Mouse (Mus musculus) brain, embryonic 14.5 days (tissue): Measurements from ENCODE around the gene Rtraf. TPM values are rescaled to one million over a fixed set of nuclear protein-coding genes. Genes with fewer than 3 reads are reported as not detected.
A peak's percentile ranks its signal among the peaks of the same experiment; 100 is the strongest.

ENCODE experiments used
- DNase-seq: peaks from one replicate; pipeline ENCODE4 v3.0.0-alpha.2; 2011; ENCODE audit warnings: low read depth
- CTCF ChIP-seq: fragments of 200-500 bp; IDR thresholded peaks from 2 replicates; pipeline ENCODE4 v1.5.1; 2012; ENCODE audit warnings: inconsistent platforms, mild to moderate bottlenecking, moderate library complexity, borderline replicate concordance; ENCODE audit not compliant: insufficient read depth, insufficient read length; ENCODE audit errors: extremely low read depth
- POLR2A ChIP-seq: fragments of 200-500 bp; IDR thresholded peaks from 2 replicates; pipeline ENCODE4 v1.6.1; 2012; ENCODE audit warnings: mild to moderate bottlenecking, inconsistent platforms, borderline replicate concordance; ENCODE audit not compliant: poor library complexity, insufficient read depth, insufficient read length, severe bottlenecking; ENCODE audit errors: extremely low read depth
- polyA plus RNA-seq: library from polyadenylated mRNA; depleted of rRNA; stranded (reverse); fragments of >200 nt; gene quantifications from 2 replicates; pipeline ENCODE4 v1.2.3, GENCODE M21; 2012

Rtraf gene
- polyA plus RNA-seq, 1 experiment: 107 TPM

GRCm38 (mm10) chr14:19785797-19786588 lies 37.6 kb downstream of the Rtraf start:
- DNase-seq: no peak
- no peak for TF ChIP-seq CTCF
- TF ChIP-seq POLR2A: no peak

- no peak for TF ChIP-seq POLR2A
- no peak for TF ChIP-seq CTCF
Measured at GRCm38 (mm10) chr14:19777945-19778344, 45.7 kb downstream of the Rtraf start.

GRCm38 (mm10) chr14:19777365-19777764 lies 46.3 kb downstream of the Rtraf start:
- no peak for TF ChIP-seq CTCF
- no peak for TF ChIP-seq POLR2A
- no peak for DNase-seq

More at GRCm38 (mm10) chr14:19777945-19778344, 45.7 kb downstream of the Rtraf start:
- no peak for DNase-seq

- TF ChIP-seq POLR2A (no peak), CTCF (peak; percentile 64; the same call in 1 of the 2 replicates)
- DNase-seq: no peak
Measured at GRCm38 (mm10) chr14:19776890-19777289, 46.7 kb downstream of the Rtraf start.

GRCm38 (mm10) chr14:19776179-19776578 lies 47.4 kb downstream of the Rtraf start:
- no peak for TF ChIP-seq POLR2A
- TF ChIP-seq CTCF: no peak
- no peak for DNase-seq

GRCm38 (mm10) chr14:19775491-19775890 lies 48.1 kb downstream of the Rtraf start:
- DNase-seq: no peak
- TF ChIP-seq CTCF (no peak), POLR2A (no peak)

GRCm38 (mm10) chr14:19774036-19774628 lies 49.5 kb downstream of the Rtraf start:
- TF ChIP-seq CTCF (no peak), POLR2A (no peak)

GRCm38 (mm10) chr14:19771173-19771572 lies 52.5 kb downstream of the Rtraf start:
- DNase-seq: no peak
- TF ChIP-seq POLR2A: no peak
- no peak for TF ChIP-seq CTCF

More at GRCm38 (mm10) chr14:19774036-19774628, 49.5 kb downstream of the Rtraf start:
- DNase-seq: no peak

GRCm38 (mm10) chr14:19769441-19770200 lies 54.0 kb downstream of the Rtraf start:
- TF ChIP-seq CTCF: no peak
- no peak for TF ChIP-seq POLR2A
- no peak for DNase-seq

GRCm38 (mm10) chr14:19768648-19769047 lies 55.0 kb downstream of the Rtraf start:
- DNase-seq: no peak
- TF ChIP-seq POLR2A (no peak), CTCF (no peak)

GRCm38 (mm10) chr14:19766380-19766649 lies 57.3 kb downstream of the Rtraf start:
- TF ChIP-seq POLR2A (no peak), CTCF (no peak)
- no peak for DNase-seq
